Mouse (Mus musculus) layer of hippocampus, adult 11-12 months (tissue): Measurements from ENCODE around the gene Troap.
"Not testable (repeated sequence)": the region's sequence is repeated elsewhere in the genome, so short reads cannot be mapped to it uniquely, and the experiment has no call there.

ENCODE experiments used
- DNase-seq: peaks from one replicate; pipeline ENCODE4 v3.0.0; 2022; ENCODE audit warnings: low spot score

Gene Troap

DNA sequence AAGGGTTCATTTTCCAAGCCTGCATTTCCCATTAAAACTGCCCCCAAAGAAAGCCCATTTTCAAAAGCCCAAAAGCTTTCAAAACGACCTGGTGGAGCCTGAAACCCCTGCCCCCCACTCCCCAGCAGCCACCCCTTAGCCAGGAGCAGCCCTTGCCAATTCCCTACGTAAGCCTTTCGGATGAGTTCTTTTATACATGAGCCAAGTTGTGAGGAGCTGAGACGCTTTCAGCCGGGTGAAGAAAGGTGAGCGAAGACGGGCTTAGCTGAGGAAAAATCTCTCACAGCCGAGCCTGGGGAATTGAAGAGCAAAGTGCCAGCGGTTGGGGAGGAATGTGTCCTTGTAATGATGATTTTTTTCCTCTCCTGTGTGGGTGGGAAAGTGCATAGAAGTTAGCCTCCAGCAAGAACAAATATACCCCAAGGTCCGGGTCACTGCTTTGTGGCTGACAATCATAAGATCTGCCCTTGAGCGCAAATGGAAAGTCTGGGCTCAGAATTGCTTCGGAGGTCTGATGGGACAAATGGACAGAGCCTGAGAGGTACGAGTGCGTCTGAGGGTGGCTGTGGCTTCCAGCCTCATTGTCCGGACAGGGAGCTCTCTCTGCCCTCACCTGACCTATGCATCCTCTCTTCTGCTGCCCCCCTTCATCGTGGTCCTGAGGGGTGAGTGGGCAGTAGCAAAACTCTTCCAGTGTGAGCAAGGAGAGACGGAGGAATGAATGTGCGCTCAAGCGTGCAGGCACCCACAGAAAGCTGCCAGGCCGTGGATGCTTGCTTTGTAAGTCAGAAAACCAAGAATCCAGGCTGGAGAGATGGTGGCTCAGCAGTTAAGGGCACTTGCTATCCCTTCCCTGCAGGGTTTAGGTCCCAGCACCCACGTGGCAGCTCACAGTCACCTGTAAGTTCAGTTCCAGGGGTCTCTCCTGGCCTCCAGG lies 33.2 kb upstream of the Troap start:
- DNase-seq: no peak

DNA sequence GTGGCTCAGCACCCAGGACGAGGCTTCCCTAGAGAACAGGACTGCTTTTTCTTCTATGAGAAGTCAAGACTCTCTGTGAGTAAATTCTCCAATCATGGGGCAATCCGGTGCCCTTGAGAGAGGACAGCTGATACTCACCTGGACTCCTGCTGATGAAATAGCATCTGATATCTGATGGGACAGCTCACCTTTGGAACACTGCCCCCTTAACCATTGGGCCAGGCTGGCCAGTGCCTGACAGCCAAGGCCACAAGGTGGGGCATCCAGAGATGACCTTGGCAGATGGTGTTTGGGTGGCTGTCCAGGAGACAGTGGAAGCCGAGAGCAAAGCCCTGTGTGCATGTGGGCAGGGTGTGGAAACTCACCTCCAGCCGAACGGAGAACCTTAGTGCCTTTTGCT lies 32.0 kb upstream of the Troap start:
- no peak for DNase-seq

DNA sequence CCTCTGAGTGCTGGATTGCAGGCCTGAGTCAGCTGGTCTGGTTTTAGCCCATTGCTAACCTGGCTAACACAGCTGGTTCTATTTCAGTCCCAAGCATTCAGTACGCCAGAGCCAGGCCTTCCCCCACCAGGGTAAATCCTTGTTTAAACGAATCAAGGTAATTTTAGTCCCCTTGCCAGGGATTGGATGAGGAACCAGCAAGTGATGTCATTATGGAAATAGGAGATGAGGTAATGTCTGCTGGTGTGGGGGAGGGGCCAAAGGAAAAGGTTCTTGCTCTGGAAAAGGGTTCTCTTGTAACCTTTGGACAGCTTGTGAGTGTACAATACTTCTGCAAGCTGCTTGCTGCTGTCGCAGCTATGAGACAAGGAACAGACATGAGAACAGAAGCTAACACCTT lies 29.5 kb upstream of the Troap start:
- DNase-seq: no peak

DNA sequence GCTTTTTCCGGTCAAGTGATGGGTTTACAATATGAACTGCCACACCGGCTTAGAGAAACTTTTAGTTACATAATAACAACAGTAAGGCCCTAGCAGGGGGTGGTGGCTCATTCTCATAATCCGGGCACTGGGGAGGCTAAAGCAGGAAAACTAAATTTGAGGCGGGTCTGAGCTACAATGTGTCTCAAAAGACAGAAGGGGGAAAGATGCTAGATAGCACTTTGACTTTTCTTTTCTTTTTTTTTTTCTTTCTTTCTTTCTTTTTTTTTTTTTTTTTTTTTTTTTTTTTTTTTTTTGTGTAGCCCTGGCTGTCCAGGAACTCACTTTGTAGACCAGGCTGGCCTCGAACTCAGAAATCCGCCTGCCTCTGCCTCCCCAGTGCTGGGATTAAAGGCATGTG lies 28.6 kb upstream of the Troap start:
- DNase-seq: not testable (repeated sequence)

DNA sequence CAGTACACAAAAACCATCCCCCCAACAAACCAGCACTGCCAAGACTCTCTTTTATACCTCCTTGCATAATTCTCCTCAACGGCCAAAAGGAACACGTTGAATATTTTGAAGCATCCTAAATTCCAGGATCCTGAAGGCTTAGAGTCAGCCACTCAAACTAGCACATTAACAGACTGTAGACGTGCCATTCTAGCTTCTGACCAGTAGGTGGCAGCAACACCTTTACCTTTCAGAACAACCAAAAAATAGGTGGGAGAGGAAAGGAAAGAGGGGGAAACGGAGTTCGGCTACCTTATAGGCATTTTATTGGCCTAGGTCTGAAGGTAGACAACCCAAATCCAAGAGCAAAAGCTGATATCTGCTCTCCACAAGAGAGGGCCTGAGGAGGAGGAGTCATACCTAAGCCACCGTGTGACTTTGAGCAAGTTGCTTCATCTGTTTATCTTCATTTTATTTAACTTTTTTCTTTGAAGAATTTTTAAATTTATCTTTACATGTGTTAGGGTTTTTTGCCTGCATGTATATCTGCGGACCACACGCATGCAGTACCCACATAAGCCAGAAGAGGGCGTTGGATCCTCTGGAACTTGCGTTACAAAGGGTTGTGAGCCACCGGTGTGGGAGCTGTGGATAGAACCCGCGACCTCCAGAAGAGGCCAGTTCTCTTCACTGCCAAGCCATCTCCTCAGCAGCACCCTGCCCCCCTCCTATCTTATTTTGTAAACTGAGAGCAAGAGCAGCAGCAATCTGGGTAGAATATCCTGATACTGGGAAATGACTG lies 24.7 kb upstream of the Troap start:
- DNase-seq: peak; percentile 66

DNA sequence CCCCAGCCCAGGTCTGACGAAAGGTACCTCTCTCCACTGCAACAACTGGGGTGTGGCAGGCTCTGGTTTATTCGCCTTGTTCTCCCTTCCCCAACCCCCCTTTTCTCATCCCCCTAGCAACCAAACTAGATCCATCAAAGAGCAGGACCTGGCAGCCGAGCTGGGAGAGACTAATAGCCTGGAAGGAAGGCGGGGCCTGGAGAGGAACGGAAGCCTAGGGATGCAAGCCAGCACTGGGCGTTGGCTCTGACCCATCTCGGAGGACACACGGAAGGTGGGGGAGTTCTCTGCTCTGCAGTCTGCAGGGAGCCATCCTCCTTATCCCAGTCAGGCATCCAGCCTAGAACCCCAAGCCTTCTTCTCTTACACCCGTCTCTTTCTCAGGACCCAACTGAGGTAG lies 21.0 kb upstream of the Troap start:
- no peak for DNase-seq

DNA sequence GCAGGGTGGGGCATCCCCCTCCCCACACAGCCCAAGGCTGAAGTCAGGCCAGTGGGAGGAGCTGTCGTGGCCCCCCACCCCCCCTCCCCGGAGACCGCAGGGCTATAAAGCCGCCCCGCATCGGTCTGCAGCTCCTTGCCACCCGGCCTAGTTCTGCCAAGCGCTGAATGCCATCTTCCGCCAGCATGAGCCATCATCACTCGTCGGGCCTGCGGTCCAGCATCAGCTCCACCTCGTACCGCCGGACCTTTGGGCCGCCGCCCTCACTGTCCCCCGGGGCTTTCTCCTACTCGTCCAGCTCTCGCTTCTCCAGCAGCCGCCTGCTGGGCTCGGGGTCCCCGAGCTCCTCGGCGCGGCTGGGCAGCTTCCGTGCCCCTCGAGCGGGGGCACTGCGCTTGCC lies 19.3 kb upstream of the Troap start, which contains the start of gene Prph:
Gene Prph (plus strand): TSS at position 135 of the 400 bp plus-strand sequence.
- no peak for DNase-seq

DNA sequence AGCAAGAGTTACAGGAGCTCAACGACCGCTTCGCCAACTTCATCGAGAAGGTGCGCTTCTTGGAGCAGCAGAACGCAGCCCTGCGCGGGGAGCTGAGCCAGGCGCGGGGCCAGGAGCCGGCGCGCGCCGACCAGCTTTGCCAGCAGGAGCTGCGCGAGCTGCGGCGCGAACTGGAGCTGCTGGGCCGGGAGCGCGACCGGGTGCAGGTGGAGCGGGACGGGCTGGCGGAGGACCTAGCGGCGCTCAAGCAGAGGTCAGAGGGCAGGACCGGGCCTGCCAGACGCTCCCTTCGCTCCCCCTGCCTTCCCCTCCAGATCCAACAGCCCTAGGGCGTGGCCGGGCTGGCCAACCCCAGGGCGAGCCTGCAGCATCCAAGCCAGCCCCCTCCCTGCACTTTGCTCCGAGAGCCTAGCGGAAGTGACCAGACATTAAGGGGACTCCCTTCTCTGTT lies 18.8 kb upstream of the Troap start:
- no peak for DNase-seq

DNA sequence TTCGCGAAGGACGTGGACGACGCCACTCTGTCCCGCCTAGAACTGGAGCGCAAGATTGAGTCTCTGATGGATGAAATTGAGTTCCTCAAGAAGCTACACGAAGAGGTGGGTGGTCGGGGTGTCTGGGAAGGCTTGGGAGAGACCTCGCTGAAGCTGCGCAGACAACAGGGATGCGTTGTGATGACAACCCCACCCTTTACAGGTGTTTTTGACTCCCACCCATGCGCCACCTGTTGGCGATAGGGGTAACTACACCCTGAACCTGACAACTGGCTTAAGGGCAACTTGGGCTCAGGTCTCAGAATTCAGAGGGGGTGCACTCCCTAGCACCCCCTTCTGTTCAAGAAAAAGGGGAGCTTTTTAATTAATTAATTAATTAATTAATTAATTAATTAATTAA lies 18.0 kb upstream of the Troap start:
- no peak for DNase-seq

DNA sequence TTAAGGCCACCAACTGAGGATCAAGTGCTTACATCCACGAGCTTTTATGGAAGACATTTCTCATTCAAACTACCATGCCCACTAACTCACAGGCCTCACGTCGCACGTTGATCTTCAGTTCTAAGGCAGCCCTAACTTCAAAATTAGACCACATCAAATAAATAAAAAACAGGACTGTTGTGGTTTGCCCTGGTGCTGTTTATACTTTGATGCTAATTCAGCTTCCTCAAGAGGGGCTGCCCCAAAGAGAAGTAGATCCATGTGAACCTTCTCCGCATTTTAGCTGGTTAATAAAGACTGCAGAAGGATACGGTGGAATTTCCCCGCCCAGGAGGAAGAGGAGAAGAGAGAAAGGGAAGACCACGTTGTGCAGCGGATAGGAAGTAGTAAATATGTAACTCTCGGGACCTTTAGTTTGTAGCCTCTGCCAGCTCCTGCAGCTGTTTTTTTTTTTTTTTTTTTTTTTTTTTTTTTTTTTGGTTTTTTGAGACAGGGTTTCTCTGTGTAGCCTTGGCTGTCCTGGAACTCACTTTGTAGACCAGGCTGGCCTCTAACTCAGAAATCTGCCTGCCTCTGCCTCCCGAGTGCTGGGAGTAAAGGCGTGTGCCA lies 8.7 kb upstream of the Troap start:
- DNase-seq: no peak

DNA sequence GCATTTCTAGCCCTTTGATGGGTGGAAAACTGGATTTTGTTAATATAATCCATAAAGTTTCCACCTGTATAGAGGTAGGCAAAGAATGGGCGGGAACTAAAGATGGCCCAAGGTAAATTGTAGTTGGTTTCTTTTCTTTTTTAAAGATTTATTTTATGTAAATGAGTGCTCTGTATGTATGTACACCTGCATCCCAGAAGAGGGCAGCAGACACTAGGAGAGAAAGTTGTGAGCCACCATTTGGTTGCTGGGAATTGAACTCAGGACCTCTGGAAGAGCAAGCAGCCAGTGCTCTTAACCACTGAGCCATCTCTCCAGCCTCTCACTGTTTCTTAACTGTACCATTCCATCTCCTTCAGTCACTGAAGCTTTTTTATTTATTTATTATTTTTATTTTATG lies 2.4 kb upstream of the Troap start:
- no peak for DNase-seq

DNA sequence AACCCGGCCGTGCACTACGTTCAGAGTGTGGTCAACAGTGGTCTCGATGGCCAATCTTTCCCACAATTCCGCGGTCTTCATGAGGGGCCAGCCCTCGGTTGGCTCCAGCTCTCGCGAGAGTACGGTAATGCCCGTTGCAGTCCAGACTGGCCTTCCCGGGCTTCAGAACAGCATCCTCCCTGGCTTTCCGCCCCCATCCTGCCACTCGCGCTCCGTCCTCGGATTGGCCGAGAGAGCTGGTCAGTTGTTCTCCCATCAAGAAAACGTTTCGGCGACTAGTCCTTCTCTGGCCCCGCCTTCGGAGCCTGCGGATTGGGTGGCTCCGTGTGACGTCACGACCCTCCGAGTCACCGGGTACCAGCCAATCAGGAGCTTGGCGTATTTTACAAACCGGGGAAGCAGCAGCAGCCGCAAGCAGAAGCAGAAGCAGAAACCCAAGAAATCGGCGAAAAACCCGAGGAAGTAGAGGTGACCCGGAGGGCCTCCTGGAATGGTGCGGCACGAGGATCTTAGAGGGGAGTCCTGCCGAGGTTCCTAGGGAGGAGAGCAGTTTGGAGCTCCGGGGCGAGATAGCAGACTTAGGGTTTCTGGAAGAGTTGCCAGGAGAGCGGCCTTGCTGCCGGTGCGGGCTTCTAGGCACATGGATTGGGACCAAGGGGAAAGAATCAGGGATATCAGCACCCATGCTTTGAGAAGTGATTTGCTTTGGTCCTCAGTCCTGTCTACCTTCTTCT lies 392 bp downstream of the Troap start:
- DNase-seq: peak; percentile 99

DNA sequence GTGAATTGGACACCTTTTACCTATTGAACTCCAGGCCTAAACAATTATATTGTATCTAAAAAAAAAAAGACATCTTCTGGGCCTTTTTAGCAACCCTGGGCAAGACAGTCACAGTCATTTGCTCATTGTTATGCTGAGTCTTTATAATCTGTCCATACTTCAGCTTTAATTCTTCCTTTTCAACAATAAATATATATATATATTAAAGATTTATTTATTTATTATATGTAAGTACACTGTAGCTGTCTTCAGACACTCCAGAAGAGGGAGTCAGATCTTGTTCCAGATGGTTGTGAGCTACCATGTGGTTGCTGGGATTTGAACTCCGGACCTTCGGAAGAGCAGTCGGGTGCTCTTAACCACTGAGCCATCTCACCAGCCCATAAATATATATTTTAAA lies 1.6 kb downstream of the Troap start:
- not testable (repeated sequence) for DNase-seq

DNA sequence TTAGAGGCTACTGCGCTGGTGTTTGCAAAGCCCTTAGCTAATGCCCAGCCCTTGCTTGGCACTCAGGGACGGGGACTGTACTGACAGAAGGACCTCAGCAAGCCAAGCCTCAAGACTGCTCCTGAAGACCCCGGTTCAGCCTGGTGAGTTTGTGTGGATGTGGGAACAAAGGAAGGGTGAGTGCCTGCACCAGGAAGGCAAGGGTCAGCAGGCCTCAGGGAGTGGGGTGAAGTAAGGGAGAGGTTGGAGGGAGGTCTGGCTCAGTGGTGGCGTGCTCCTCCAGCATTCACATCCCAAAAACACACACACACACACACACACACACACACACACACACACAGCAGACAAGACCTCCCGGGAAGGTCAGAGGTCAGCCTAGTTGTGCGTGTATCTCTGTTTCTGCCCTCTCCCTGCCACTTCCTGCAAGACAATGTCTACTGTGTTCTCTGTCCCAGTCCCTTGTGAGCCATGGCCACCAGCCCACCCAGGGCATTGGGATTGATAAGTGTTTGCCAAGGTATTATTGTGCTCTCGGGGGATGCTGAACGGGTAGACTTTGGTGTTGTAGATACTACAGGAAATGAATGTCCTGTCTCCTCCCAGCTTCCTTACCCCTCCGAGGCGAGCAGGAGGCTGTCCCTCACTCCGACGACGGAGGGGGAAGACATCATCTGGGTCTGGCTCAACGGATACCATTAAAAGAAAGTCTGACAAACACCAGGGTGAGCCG lies 4.0 kb downstream of the Troap start:
- no peak for DNase-seq

DNA sequence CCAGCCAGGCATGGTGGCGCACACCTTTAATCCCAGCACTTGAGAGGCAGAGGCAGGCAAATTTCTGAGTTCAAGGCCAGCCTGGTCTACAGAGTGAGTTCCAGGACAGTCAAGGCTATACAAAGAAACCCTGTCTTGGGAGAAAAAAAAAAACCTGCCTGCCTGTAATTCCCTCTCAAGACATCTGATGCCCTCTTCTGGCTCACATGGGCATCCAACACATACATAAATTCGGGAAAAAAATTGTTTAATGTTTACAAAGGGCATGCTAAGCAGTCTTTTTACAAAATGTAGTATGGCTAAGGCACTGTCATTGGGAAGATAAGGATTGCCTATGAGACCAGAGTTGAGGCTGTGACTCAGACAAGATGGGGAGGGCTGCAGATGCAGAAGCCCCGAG lies 5.4 kb downstream of the Troap start:
- no peak for DNase-seq

DNA sequence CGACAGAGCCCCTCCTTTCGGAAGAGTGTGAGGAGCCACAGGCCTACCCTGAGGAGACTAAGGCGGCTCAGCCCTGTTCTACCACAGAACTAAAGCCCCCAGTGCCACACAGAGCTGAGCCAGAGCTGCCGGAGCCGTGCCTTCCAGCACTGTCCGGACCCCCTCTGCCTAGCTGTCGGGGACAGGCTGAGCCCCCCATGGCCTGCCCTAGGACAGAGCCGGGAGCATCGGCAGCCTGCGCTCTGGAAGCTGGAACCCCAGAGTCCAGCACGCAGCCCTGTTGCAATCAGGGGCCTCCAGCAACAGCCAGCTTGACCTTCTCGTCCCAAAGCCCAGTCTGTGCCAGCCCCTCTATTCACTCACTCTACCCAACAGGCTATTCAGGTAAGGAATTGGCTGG lies 7.9 kb downstream of the Troap start:
- no peak for DNase-seq

DNA sequence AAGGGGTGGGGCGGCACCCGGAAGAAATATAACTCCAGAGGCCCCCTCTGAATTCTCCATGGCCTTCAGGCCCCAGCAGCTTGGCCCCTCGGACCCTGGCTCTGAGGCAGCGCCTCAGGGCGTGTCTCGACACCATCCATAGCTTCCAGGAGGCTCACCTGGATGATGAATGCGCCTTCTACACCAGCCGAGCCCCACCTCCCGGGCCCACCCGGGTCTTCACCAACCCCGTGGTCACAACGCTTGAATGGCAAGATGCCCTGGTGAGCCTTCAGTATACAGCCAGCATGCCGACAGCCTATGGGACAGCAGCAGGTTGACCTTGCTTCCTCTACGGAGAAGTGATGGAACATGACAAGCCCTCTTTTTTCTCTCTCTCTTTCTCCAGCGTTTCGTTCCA lies 8.5 kb downstream of the Troap start:
- DNase-seq: no peak

DNA sequence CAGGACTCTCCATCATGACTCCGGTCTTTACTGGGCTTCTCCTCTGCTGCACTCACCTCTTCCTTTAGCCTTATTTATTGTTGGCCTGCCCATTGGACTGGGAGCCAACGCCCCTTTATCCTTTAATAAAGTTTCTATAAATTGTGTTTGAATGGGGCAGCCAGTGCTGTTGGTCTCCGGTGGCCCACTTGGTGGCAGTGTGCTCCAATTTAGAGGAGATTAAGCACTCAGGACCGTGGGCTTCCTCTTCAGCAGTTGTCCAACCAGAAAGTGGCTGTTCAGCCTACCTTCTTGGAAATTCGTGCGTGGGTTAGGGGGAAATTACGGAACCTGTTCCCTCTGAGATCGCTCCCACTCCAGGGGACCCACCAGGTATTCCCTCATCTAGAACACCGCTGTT lies 8.9 kb downstream of the Troap start:
- DNase-seq: peak; percentile 56

DNA sequence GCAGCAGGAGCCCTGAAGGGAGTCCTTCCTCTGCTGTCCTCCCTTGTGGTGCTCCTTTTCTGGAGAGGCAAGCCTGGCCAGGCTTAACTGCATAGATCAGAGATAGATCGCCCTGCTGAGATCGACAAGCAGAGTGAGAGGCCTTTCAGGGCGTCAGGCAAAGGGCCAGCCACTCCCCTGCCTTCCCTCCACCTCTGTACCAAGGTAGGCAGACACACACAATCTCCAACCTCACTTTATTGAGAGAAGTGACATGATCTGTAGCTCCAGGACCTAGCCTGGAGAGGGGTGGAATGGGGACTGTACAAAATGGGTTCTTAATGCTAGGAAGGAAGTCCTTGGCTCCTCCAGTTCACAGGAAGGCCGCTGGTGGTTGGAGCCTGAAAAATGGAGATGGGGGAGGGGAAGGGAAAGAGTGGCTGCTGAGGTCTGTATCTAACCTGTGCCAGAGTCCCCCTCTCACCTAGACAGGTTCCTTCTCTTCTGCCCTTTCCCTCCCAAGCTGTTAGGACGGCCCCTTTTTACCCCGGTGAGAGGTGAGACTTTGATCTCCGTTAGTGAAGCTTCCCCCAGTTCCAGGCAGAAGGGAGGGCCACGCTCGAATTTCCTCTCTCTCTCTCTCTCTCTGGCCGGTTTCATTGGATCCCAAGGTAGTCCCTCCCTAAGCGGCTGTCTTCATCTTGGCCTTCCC lies 9.6 kb downstream of the Troap start:
- DNase-seq: no peak

DNA sequence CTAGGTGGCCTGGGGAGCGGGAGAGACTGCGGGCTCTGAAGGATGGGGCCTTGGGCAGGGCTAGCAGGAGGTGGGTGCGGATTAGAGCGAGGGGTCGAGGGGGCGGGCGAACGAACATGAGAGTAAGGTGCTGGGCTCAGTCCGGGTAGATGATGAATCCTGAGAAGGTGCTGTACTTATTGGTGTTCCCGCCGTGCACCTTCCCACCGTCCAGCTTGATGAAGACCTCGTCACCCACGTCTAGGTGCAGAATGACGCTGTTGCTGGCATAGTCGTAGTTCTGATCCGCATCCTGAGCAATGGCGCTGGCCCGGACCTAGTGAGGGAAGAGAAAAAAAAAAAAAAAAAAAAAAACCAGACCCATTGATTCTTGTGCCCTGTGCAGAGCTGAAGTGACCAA lies 10.2 kb downstream of the Troap start:
- DNase-seq: no peak

DNA sequence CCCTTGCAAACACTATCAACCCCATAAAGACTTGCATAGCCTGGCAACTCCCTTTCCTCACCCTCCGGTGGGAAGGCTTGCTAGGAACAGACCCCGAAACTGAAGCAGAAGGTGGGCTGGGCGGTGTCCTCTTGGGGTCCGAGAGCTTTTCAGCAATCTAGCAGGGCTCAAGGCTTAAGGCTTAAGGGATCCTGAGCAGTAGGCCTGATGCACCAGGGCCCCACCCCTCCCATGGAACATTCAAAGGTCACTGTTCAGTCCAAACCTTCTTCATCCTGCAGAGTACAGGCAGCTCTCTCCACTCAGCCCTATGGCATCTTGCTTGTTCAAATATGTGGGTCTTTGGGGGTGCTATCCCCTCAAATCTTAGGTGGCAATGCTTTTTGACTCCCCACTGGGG lies 11.6 kb downstream of the Troap start:
- DNase-seq: no peak
